Mouse (Mus musculus): ENCODE measurements at regions not wholly inside any gene's neighbourhood (a gene's known extent, or its start where the extent isn't known, plus 50 kb on each side); places are given as distances from the start of the nearest gene placed in this dataset.

GRCm38 (mm10) chr14:54101775-54102174, 152.1 kb downstream of the Dad1 start:
- no peak for DNase-seq (ENCODE audit: low read depth in 1 of 2, low spot score in 2 of 2)

DNA sequence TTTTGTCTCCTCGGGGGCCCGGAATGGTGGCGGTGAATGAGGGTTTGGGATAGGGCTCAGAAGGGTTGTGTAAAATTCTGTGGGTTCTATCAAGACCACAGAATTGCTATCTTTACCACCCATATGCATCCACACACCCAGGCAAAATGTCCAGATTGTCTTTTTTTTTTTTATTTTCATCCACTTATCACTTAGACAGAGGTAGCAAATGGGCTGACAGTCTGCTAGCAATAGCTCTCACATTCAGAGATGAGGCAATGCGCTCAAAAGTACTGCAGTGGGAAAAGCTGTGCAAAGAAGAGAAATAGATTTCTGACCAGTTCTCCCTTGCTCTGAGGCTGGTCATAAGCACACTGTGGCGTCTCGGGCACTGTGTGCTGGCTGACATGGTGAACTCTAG, 154.5 kb downstream of the Dad1 start:
- no peak for DNase-seq (ENCODE audit: low read depth in 1 of 2, low spot score in 2 of 2)

- DNase-seq (ENCODE audit: low read depth in 1 of 2, low spot score in 2 of 2): no peak
Observed at GRCm38 (mm10) chr14:54098122-54098775, 155.7 kb downstream of the Dad1 start.

- no peak for DNase-seq (ENCODE audit: low read depth in 1 of 2, low spot score in 2 of 2)
Observed at GRCm38 (mm10) chr14:54097026-54097425, 156.9 kb downstream of the Dad1 start.

- no peak for DNase-seq (ENCODE audit: low read depth in 1 of 2, low spot score in 2 of 2)
Observed at GRCm38 (mm10) chr14:54092444-54092843, 161.5 kb downstream of the Dad1 start.

- DNase-seq (ENCODE audit: low read depth in 1 of 2, low spot score in 2 of 2): no peak
Observed at GRCm38 (mm10) chr14:54086660-54087059, 167.2 kb downstream of the Dad1 start.

- DNase-seq (ENCODE audit: low read depth in 1 of 2, low spot score in 2 of 2): no peak
Observed at GRCm38 (mm10) chr14:54074659-54075058, 179.2 kb downstream of the Dad1 start.

GRCm38 (mm10) chr14:54072283-54072912, 181.5 kb downstream of the Dad1 start:
- no peak for DNase-seq (ENCODE audit: low read depth in 1 of 2, low spot score in 2 of 2)

DNA sequence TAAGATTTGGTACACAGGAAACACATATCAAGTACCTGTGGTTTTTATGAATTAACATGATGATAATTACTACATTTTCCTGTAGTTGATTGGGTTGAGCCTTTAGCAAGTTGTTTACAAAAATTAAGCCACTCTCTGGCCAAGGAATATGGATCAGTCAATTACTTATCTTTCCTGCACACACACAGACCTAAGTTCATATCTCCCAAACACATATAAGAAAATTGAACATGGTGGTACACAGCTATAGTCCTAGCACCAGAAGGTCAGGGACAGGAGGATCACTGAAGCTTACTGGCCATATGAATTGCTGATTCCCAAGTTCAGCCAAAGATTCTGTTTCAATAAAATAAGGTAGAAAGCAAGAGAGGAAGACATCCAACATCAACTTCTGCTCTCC, 183.7 kb downstream of the Dad1 start:
- no peak for DNase-seq (ENCODE audit: low read depth in 1 of 2, low spot score in 2 of 2)

DNA sequence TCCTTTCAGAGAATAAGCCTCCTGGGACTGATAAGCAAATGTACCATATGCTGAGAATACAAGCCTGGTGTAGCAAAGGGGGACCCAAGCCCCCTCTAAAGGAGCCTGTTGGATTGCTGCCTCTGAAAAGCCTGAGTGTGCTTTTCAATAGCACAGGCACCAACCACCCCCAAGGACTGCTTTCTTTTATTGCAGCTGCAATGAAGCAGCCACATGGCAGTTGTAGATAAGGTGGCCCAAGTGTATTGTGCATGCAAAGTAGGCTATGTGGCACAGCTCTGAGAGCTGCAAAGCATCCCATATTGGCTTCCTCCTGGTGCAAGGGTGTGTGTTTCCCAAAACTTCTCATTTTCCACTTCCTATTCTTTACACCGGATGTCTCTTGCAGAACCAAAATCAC, 185.2 kb downstream of the Dad1 start:
- DNase-seq (ENCODE audit: low read depth in 1 of 2, low spot score in 2 of 2): no peak

DNA sequence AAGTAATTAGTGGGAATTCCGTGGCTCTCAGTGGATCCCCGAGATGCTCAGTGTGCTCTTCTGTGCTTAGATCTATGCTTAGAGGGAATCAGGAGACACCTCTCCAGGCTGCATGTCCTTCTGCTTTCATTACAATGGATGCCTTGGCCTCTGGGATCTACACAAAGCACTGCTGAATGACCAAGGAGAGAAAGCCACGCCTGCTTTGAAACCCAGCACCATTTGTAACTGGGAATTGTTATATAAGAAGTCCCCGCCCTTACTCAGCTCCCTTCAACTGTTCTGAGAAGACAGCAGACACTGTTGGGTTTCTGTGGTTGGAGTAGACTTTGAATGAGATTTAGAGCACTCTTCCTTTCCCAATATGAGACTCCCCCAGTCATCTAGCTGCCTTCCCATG, 188.4 kb downstream of the Dad1 start:
- DNase-seq (ENCODE audit: low read depth in 1 of 2, low spot score in 2 of 2): no peak

DNA sequence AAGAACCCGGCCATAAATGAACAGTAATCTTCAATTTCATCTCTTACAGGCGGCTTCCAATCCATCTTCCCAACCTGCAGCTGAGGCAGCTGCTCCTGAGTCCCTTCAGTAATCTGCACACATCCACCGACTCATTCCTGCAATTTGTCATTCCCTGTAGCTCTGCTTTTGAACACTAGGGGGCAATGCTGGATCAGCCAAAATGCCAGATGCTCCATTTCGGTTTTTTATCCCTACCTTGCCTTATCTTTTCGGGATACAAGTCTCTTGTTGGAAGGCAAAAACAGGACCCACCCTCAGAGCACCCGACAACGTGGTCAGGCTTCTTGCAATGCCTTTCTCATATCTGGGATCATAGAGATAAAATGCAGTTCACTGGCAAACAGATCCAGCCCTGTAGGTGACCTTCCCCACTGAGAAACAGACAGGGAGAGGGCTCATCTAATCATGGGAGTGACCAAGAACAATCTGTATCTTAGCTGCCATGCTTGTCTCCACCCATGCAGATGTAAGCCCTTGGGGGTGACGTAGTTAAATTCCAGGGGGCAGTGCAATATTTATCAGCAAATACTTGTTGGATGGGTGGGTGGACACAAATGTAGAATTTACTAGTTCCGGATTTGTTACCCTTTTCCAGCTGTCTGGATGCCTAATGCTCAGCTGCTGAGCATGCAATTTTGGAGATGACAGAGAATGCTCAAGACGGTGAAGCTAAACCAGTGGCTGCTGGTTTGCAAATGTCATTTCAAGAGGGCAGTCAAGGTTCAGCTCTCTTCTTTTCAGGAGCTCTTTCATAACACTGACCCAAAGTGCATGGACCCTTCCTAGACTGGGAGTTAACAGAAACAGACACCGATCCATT, 189.1 kb downstream of the Dad1 start:
- no peak for DNase-seq (ENCODE audit: low read depth in 1 of 2, low spot score in 2 of 2)

GRCm38 (mm10) chr14:54061570-54061969, 192.3 kb downstream of the Dad1 start:
- no peak for DNase-seq (ENCODE audit: low read depth in 1 of 2, low spot score in 2 of 2)

GRCm38 (mm10) chr14:54059776-54060175, 194.1 kb downstream of the Dad1 start:
- DNase-seq (ENCODE audit: low read depth in 1 of 2, low spot score in 2 of 2): no peak

DNA sequence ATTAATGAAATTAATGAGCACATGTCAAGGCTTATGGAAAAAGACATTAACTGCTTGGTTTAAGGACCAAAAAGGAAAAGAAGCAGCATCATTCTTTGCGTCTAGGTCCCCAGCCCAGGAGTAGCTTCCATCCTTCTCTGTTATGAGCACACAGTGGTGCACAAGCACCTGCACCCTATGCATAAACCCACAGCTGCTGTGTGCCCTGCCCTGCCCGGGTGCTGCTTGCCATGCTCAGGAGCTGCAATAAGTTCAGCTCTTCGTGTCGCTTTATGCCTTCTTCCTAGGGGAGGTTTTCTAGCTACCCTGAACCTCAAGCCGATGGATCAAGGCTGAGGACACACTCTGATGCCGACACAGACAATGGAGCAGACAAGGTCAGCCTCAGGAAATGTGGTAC, 194.8 kb downstream of the Dad1 start:
- DNase-seq (ENCODE audit: low read depth in 1 of 2, low spot score in 2 of 2): no peak

DNA sequence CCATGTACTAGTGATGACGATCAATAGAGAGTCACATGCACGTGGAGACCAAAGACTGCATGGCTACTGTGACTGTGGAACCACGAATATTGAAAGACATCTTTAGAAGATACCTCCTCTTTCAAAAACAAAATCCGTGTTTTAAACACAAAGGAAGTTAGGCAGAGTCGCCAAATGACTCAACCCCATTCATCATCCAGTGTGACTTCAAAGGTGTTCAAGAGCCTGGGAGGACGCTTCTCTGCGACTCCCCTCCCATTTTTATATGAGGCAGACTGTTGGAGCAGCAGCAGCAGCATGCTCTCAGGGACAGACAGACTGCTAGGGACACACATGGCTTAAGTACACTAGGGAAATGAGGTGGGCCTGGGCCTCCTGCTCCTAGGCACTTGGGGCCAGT, 197.2 kb downstream of the Dad1 start:
- no peak for DNase-seq (ENCODE audit: low read depth in 1 of 2, low spot score in 2 of 2)

DNA sequence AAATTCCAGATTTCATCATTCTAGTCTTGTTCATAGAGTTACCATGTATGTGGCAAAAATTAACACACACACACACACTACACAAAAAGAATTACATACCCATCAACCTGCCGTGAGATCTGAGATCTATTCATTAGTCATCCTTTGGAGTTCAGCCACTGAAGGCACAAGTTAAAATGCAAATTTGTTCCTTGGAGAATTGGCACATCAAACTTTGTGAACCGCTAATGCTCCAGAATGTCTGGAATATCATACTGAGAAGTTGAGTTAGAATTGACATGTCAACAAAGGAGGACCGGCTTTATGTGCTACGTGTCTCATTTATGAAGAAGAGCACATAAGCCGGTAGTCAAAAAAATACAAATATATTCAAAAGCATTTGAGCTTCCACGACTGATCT, 198.5 kb downstream of the Dad1 start:
- no peak for DNase-seq (ENCODE audit: low read depth in 1 of 2, low spot score in 2 of 2)

DNA sequence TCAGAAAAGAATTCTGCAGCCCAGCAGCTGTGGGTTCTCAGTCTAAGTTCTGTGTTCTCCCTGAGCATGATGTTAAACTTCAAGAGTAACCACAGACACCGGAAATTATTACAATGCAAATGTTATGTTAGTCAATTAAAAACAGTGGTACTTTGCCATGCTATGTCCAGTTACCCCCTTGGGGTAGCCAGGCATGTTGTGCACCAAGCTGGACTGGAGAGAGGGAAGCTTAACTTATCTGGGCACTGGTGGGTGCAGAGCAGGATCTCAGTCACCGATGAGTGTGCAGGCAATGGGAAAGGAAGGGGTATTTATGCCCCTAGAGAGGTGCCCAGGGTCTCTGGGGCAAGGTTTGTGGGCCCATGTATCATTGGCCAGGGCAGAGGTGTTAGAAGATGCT, 211.6 kb downstream of the Dad1 start:
- DNase-seq (ENCODE audit: low read depth in 1 of 2, low spot score in 2 of 2): no peak

GRCm38 (mm10) chr14:54040644-54041043, 213.3 kb downstream of the Dad1 start:
- DNase-seq (ENCODE audit: low read depth in 1 of 2, low spot score in 2 of 2): no peak

- no peak for DNase-seq (ENCODE audit: low read depth in 1 of 2, low spot score in 2 of 2)
Observed at GRCm38 (mm10) chr14:54034516-54034915, 219.4 kb downstream of the Dad1 start.

- no peak for DNase-seq (ENCODE audit: low read depth in 1 of 2, low spot score in 2 of 2)
Observed at GRCm38 (mm10) chr14:54023552-54023951, 230.4 kb downstream of the Dad1 start.

- DNase-seq (ENCODE audit: low read depth in 1 of 2, low spot score in 2 of 2): no peak
Observed at GRCm38 (mm10) chr14:54021443-54021842, 232.5 kb downstream of the Dad1 start.
